Comparison of ENCODE assay signal across 9 mouse cellular contexts in genomic region chr9:63714572-63714971, GRCm38 (mm10).
"Had no signal": no experiment of that assay in that cellular context is flagged by ENCODE, and none has a peak within 500 bp of the region (broad histone marks: within the 10 kb centered on the region; RNA-seq: fewer than 3 reads in every experiment).

No protein-coding gene starts in this region.

- DNase-seq: kidney, adult 2 months; kidney, postnatal 25 days; right cerebral cortex, adult 18-20 months; thymus, postnatal 4 days had no signal

- H3K27me3 ChIP-seq: midbrain, embryonic 12.5 days had no signal

- ATAC-seq: midbrain, embryonic 16.5 days had no signal

- H3K4me2 ChIP-seq: liver, embryonic 11.5 days; midbrain, embryonic 12.5 days had no signal

- H3K27ac ChIP-seq: left cerebral cortex, adult 2 months; limb, embryonic 10.5 days; midbrain, embryonic 12.5 days had no signal

- H3K9ac ChIP-seq: midbrain, embryonic 12.5 days had no signal

- H3K4me3 ChIP-seq: left cerebral cortex, adult 2 months; limb, embryonic 10.5 days; midbrain, embryonic 12.5 days had no signal
